Mouse (Mus musculus): Measurements from ENCODE around the gene 2900026A02Rik.

Gene 2900026A02Rik

DNA sequence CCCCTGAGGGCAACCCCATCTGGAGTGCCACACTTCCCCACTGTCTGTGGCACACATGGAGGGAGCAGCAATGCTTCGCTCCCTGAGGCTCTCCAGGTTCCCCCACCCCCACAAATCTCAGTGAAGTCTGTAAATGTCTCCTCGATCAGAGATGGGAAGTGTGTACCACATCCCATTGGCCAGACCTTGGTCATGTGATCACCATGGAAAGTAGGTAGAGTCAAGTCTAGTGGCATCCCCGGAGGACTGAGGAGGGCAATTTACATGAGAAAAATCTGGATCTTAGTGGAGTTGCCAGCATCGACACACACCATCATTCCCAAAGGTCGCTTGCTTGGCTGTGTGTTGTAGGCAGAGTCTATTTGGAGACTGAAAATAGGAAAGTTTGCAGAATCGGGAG lies 182.4 kb downstream of the 2900026A02Rik start:
- no peak for DNase-seq (ENCODE audit: low spot score)

Measured in MN1 (cell line).